1 mouse cellular context compared by ENCODE assay signal in the genomic region with DNA sequence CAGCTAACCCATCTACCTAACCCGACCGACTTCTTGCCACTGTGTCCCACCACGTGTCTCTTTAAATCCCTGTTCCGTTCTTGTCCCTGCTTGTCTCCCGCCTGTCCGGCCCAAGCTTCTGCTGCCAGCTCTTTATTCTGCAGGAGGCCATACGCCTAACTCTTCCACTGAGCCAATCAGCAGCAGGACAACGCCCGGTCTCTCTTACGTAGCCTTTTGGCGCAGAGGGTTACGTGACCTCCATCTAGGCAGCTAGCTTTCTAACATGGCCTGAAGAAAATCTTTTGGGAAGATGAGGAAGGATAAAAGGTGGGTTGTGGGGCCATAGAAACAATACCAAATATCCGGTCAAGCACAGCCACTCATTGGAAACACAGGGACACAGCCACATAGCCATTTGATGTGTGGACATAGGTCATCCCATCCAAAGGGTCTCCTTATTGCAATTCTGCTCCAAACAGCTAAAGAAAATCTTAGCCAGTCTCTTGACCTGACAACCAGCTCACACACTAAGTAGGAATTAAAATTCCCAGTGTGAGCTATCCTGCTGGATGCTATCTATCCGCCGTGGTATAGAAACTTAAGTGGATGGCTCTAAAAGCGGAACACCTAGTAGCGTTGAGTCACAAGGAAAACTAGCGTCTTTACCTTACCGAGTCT.
TF ChIP-seq lines count a peak whose summit lies in the region.

No protein-coding gene starts in this region.

TF ChIP-seq in CH12.LX, 34 proteins besides CTCF, POLR2A, EP300 and RAD21:
- peak; percentile 87 for TF ChIP-seq MAX (IDR thresholded peaks at IDR 0.05; ENCODE audit: low read length)
- peak; percentile 79; the same call in 1 of the 2 replicates for TF ChIP-seq MXI1 (IDR thresholded peaks at IDR 0.05; ENCODE audit: low read depth, low read length)
- TF ChIP-seq MYC (IDR thresholded peaks at IDR 0.05; ENCODE audit: low read depth, low read length), result peak; percentile 62; the same call in 1 of the 2 replicates
- TF ChIP-seq JUND (conservative IDR thresholded peaks at IDR 0.05; ENCODE audit: low read depth, low read length), result no peak
- no peak; the same call in 1 of the 2 replicates for TF ChIP-seq SMC3 (IDR thresholded peaks at IDR 0.05; ENCODE audit: low read depth, low read length)
- TF ChIP-seq JUN (IDR thresholded peaks at IDR 0.05; ENCODE audit: insufficient read depth, low read depth, low read length), result no peak
- peak; percentile 10; the same call in 1 of the 2 replicates for TF ChIP-seq TCF12 (IDR thresholded peaks at IDR 0.05; ENCODE audit: low read depth, low read length)
- peak; percentile 92 for TF ChIP-seq CHD1 (IDR thresholded peaks at IDR 0.05; ENCODE audit: low read depth, low read length)
- peak; percentile 82 for TF ChIP-seq TBP (conservative IDR thresholded peaks at IDR 0.05; ENCODE audit: low read depth, low read length)
- no peak; the same call in 1 of the 2 replicates for TF ChIP-seq MEF2A (IDR thresholded peaks at IDR 0.05; ENCODE audit: borderline replicate concordance, low read depth, low read length)
- TF ChIP-seq NELFE (IDR thresholded peaks at IDR 0.05; ENCODE audit: low read depth, low read length), result no peak; the same call in 1 of the 2 replicates
- TF ChIP-seq PAX5 (IDR thresholded peaks at IDR 0.05; ENCODE audit: low read length), result no peak
- TF ChIP-seq UBTF (IDR thresholded peaks at IDR 0.05; ENCODE audit: low read depth, low read length), result no peak
- 0 out of 2 replicates have a peak, but pooled peaks have one; percentile 36 for TF ChIP-seq RCOR1 (conservative IDR thresholded peaks at IDR 0.05; ENCODE audit: low read depth, low read length)
- TF ChIP-seq IRF4 (IDR thresholded peaks at IDR 0.05; ENCODE audit: low read depth, low read length), result 0 out of 2 replicates have a peak, but pooled peaks have one; percentile 45
- TF ChIP-seq SIN3A (IDR thresholded peaks at IDR 0.05; ENCODE audit: low read length), result no peak; the same call in none of the 2 replicates
- TF ChIP-seq MAZ (IDR thresholded peaks at IDR 0.05; ENCODE audit: low read depth, low read length), result no peak; the same call in 1 of the 2 replicates
- no peak for TF ChIP-seq KAT2A (IDR thresholded peaks at IDR 0.05; ENCODE audit: insufficient replicate concordance, low read length)
- TF ChIP-seq CHD2 (IDR thresholded peaks at IDR 0.05; ENCODE audit: low read length), result peak; percentile 54; the same call in 1 of the 2 replicates
- peak; percentile 100 for TF ChIP-seq POLR2AphosphoS2 (IDR thresholded peaks at IDR 0.05; ENCODE audit: low read depth, low read length)
- no peak for TF ChIP-seq ZNF384 (IDR thresholded peaks at IDR 0.05; ENCODE audit: low read depth, low read length)
